Mouse (Mus musculus) embryonic fibroblast, embryonic 13.5 days (primary cell): ENCODE data around the gene Agmat. TPM values are rescaled to one million over a fixed set of nuclear protein-coding genes. Genes with fewer than 3 reads are reported as not detected.

Experiments used
- H3K27ac ChIP-seq: 2 replicates; pipeline ENCODE4 v1.5.1; 2012; ENCODE audit warnings: low read length, control low read depth, inconsistent platforms; ENCODE audit not compliant: insufficient read depth
- H3K4me1 ChIP-seq: 2 replicates; pipeline ENCODE4 v1.6.1; 2011; ENCODE audit warnings: low read length; ENCODE audit not compliant: control insufficient read depth, insufficient read depth
- H3K4me3 ChIP-seq: 2 replicates; pipeline ENCODE4 v1.5.1; 2011; ENCODE audit warnings: mild to moderate bottlenecking, control low read depth, low read length; ENCODE audit not compliant: insufficient read depth
- CTCF ChIP-seq: IDR thresholded peaks from 2 replicates; pipeline ENCODE4 v1.5.1; 2011; ENCODE audit warnings: mild to moderate bottlenecking, control low read depth, low read length, moderate library complexity, borderline replicate concordance; ENCODE audit not compliant: insufficient read depth
- POLR2A ChIP-seq: IDR thresholded peaks from 2 replicates; pipeline ENCODE4 v1.6.1; 2011; ENCODE audit warnings: low read depth, mild to moderate bottlenecking, control low read depth, low read length, moderate library complexity
- polyA plus RNA-seq: library from polyadenylated mRNA; stranded (reverse); fragments of >200 nt; gene quantifications from 2 replicates; pipeline ENCODE4 v1.2.4, GENCODE M21; 2011; ENCODE audit warnings: low read depth; ENCODE audit not compliant: missing spikeins, insufficient read length

The Agmat gene
- polyA plus RNA-seq, 1 experiment, result not detected

- H3K4me1 ChIP-seq, result no peaks in the 10 kb centered on the region
- no peak overlapping the region for H3K4me3 ChIP-seq
- peak overlapping the region; percentile 54 for H3K27ac ChIP-seq
- TF ChIP-seq POLR2A, result no peak
- no peak for TF ChIP-seq CTCF
These were observed 41.0 kb downstream of the Agmat start for GRCm38 (mm10) chr4:141787462-141787861.

GRCm38 (mm10) chr4:141789564-141790218 is 43.2 kb downstream of the Agmat start:
- Histone ChIP-seq H3K27ac (no peak overlapping the region), H3K4me3 (peak overlapping the region; percentile 88), H3K4me1 (no peaks in the 10 kb centered on the region)
- no peak for TF ChIP-seq CTCF
- peak; percentile 32; the same call in 1 of the 2 replicates for TF ChIP-seq POLR2A

- no peaks in the 10 kb centered on the region for H3K4me1 ChIP-seq
- no peak within 1 kb of the TSS for H3K27ac ChIP-seq
- H3K4me3 ChIP-seq, result peak within 1 kb of the TSS; percentile 88
- no peak for TF ChIP-seq CTCF
- peak; percentile 85 for TF ChIP-seq POLR2A
These were observed 44.1 kb downstream of the Agmat start, which contains the start of gene Dnajc16 for GRCm38 (mm10) chr4:141790524-141790990. Dnajc16 (minus strand) TSS chr4:141790931.

- TF ChIP-seq CTCF (no peak), POLR2A (no peak)
These were observed 45.0 kb downstream of the Agmat start for GRCm38 (mm10) chr4:141791486-141791885.

GRCm38 (mm10) chr4:141791951-141792350 is 45.5 kb downstream of the Agmat start:
- Histone ChIP-seq H3K27ac (no peak overlapping the region), H3K4me1 (no peaks in the 10 kb centered on the region), H3K4me3 (no peak overlapping the region)
- TF ChIP-seq POLR2A (no peak), CTCF (no peak)

More at GRCm38 (mm10) chr4:141791486-141791885, 45.0 kb downstream of the Agmat start:
- no peaks in the 10 kb centered on the region for H3K4me1 ChIP-seq
- H3K27ac ChIP-seq, result no peak overlapping the region
- H3K4me3 ChIP-seq, result no peak overlapping the region

GRCm38 (mm10) chr4:141792554-141793281 is 46.2 kb downstream of the Agmat start:
- TF ChIP-seq POLR2A (no peak), CTCF (no peak)

GRCm38 (mm10) chr4:141793282-141794151 is 47.0 kb downstream of the Agmat start, which contains the start of gene Casp9:
Casp9 (plus strand) TSS chr4:141793612.
- H3K4me3 ChIP-seq, result peak within 1 kb of the TSS; percentile 93
- no peaks in the 10 kb centered on the region for H3K4me1 ChIP-seq
- H3K27ac ChIP-seq, result peak within 1 kb of the TSS; percentile 97
- TF ChIP-seq CTCF (no peak), POLR2A (peak; percentile 89)

More at GRCm38 (mm10) chr4:141792554-141793281, 46.2 kb downstream of the Agmat start:
- Histone ChIP-seq H3K4me1 (no peaks in the 10 kb centered on the region), H3K4me3 (0 out of 2 replicates have a peak overlapping the region, but pooled peaks have one; percentile 5), H3K27ac (peak overlapping the region; percentile 97)

GRCm38 (mm10) chr4:141794152-141794535 is 47.7 kb downstream of the Agmat start:
- Histone ChIP-seq H3K4me3 (peak overlapping the region; percentile 93), H3K27ac (peak overlapping the region; percentile 89), H3K4me1 (no peaks in the 10 kb centered on the region)
- TF ChIP-seq POLR2A (no peak), CTCF (no peak)

- H3K4me3 ChIP-seq, result no peak overlapping the region
- H3K4me1 ChIP-seq, result no peaks in the 10 kb centered on the region
- TF ChIP-seq CTCF (no peak), POLR2A (no peak)
- no peak overlapping the region for H3K27ac ChIP-seq
These were observed 49.9 kb downstream of the Agmat start for GRCm38 (mm10) chr4:141796356-141796755.
